Mouse (Mus musculus) heart, adult 2 months (tissue): ENCODE measurements around the gene Map3k4.

Experiments
- CTCF ChIP-seq: fragments of 200-600 bp; IDR thresholded peaks from 2 replicates; pipeline ENCODE4 v1.8.1; 2022; ENCODE audit warnings: antibody characterized with exemption, mild to moderate bottlenecking, moderate library complexity
- POLR2A ChIP-seq: fragments of 200-500 bp; IDR thresholded peaks from 2 replicates; pipeline ENCODE4 v1.6.1; 2011; ENCODE audit warnings: mild to moderate bottlenecking, low read depth, low read length, control low read depth; ENCODE audit not compliant: insufficient read depth

DNA sequence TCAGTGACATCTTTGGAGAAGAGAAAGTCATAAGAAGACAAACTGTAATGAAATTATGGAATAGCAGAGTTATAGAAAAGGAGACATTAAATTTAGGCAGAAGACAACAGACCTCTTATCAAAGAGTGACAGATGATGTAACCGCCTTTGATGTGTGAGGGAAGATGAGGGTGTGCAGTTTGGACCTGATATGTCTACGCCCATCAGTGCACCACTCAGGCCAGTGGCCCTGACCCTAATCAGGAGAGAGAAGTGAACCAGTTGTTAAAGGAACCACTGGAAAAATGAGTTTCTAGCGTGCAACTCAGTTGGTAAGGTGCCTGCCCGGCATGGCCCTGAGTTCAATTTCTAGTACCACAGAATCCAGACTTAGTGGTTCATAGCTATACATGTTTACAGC, 132.7 kb downstream of the Map3k4 start:
- TF ChIP-seq CTCF = no peak
- TF ChIP-seq POLR2A = no peak
